Mouse (Mus musculus): Measurements from ENCODE around the gene Atrip.
A peak's percentile ranks its signal among the peaks of the same experiment; 100 is the strongest.

- TF ChIP-seq POLR2A (IDR thresholded peaks at IDR 0.05; ENCODE audit: low read depth, low read length): 0 out of 2 replicates have a peak, but pooled peaks have one; percentile 16
- TF ChIP-seq CTCF (IDR thresholded peaks at IDR 0.05; ENCODE audit: extremely low read depth, insufficient read length, insufficient replicate concordance, low read depth, low read length): no peak
These were observed 33.0 kb downstream of the Atrip start for GRCm38 (mm10) chr9:109040906-109041305.
